Mouse (Mus musculus) layer of hippocampus, adult 2 months (tissue): ENCODE results near the gene Gm45785. TPM values are rescaled to one million over a fixed set of nuclear protein-coding genes. Genes with fewer than 3 reads are reported as not detected.

Experiments used
- DNase-seq, 2 experiments: peaks; one replicate each; pipeline ENCODE4 v3.0.0; 2022; ENCODE audit warnings: low spot score in 2 of 2
- H3K27ac ChIP-seq: fragments of 200-600 bp; 2 replicates; pipeline ENCODE4 v1.8.1; 2022
- H3K4me3 ChIP-seq: fragments of 200-600 bp; 2 replicates; pipeline ENCODE4 v1.8.1; 2022; ENCODE audit warnings: mild to moderate bottlenecking
- CTCF ChIP-seq: fragments of 200-600 bp; conservative IDR thresholded peaks from 2 replicates; pipeline ENCODE4 v1.8.1; 2022; ENCODE audit warnings: antibody characterized with exemption, mild to moderate bottlenecking, moderate library complexity
- total RNA-seq, 2 experiments: library from RNA; stranded (reverse); gene quantifications; 2 replicates each; pipeline ENCODE4 v1.2.3; 2021

The Gm45785 gene
- total RNA-seq, 2 experiments from 2014 or later: 1.8 TPM; not detected in 1

GRCm38 (mm10) chr7:140835758-140836087, 20.4 kb downstream of the Gm45785 start:
- no peak for DNase-seq
- peak overlapping the region; percentile 91 for H3K27ac ChIP-seq
- H3K4me3 ChIP-seq: no peak overlapping the region

GRCm38 (mm10) chr7:140834968-140835757, 21.0 kb downstream of the Gm45785 start, which contains the start of gene Urah:
TSS of gene Urah (plus strand) at chr7:140835018.
- TF ChIP-seq CTCF: no peak
- peak within 1 kb of the TSS; percentile 91 for H3K27ac ChIP-seq
- DNase-seq: no peak

More at GRCm38 (mm10) chr7:140835758-140836087, 20.4 kb downstream of the Gm45785 start:
- no peak for TF ChIP-seq CTCF

GRCm38 (mm10) chr7:140833341-140833740, 22.8 kb downstream of the Gm45785 start:
- DNase-seq: no peak
- Histone ChIP-seq H3K27ac (no peak overlapping the region), H3K4me3 (no peak overlapping the region)
- no peak for TF ChIP-seq CTCF

More at GRCm38 (mm10) chr7:140834968-140835757, 21.0 kb downstream of the Gm45785 start, which contains the start of gene Urah:
- H3K4me3 ChIP-seq: no peak within 1 kb of the TSS

GRCm38 (mm10) chr7:140831447-140831846, 24.7 kb downstream of the Gm45785 start:
- no peak for TF ChIP-seq CTCF
- H3K4me3 ChIP-seq: no peak overlapping the region
- no peak overlapping the region for H3K27ac ChIP-seq
- DNase-seq: no peak

- DNase-seq: peak; percentile 61 to 71
- Histone ChIP-seq H3K27ac (peak overlapping the region; percentile 93), H3K4me3 (peak overlapping the region; percentile 27; the same call in 1 of the 2 replicates)
- TF ChIP-seq CTCF: peak; percentile 81
These were observed 27.8 kb downstream of the Gm45785 start for GRCm38 (mm10) chr7:140828171-140828881.

- no peak for TF ChIP-seq CTCF
- DNase-seq: no peak
- H3K27ac ChIP-seq: no peak overlapping the region
- H3K4me3 ChIP-seq: no peak overlapping the region
These were observed 33.4 kb downstream of the Gm45785 start for GRCm38 (mm10) chr7:140822731-140823130.

GRCm38 (mm10) chr7:140821653-140822329, 34.3 kb downstream of the Gm45785 start, which contains the start of gene Zfp941:
TSS of gene Zfp941 (minus strand) at chr7:140822178.
- TF ChIP-seq CTCF: no peak
- Histone ChIP-seq H3K27ac (peak within 1 kb of the TSS; percentile 86), H3K4me3 (peak within 1 kb of the TSS; percentile 59)
- peak in 1 of 2 experiments; percentile 56 for DNase-seq

- TF ChIP-seq CTCF: no peak
- H3K27ac ChIP-seq: peak overlapping the region; percentile 86
- no peak for DNase-seq
- H3K4me3 ChIP-seq: peak overlapping the region; percentile 59
These were observed 34.9 kb downstream of the Gm45785 start for GRCm38 (mm10) chr7:140821305-140821652.

GRCm38 (mm10) chr7:140820173-140820572, 36.0 kb downstream of the Gm45785 start:
- H3K27ac ChIP-seq: no peak overlapping the region
- H3K4me3 ChIP-seq: no peak overlapping the region; the same call in 1 of the 2 replicates
- DNase-seq: no peak
- no peak for TF ChIP-seq CTCF

- H3K4me3 ChIP-seq: no peak overlapping the region
- no peak for DNase-seq
- TF ChIP-seq CTCF: no peak
- 0 out of 2 replicates have a peak overlapping the region, but pooled peaks have one; percentile 82 for H3K27ac ChIP-seq
These were observed 43.3 kb downstream of the Gm45785 start for GRCm38 (mm10) chr7:140812850-140813249.

- H3K27ac ChIP-seq: peak overlapping the region; percentile 82
- DNase-seq: no peak
- H3K4me3 ChIP-seq: no peak overlapping the region
- no peak for TF ChIP-seq CTCF
These were observed 44.4 kb downstream of the Gm45785 start for GRCm38 (mm10) chr7:140811714-140812113.

- peak; percentile 50 for TF ChIP-seq CTCF
- DNase-seq: no peak
- Histone ChIP-seq H3K27ac (peak overlapping the region; percentile 82; the same call in 1 of the 2 replicates), H3K4me3 (no peak overlapping the region)
These were observed 45.6 kb downstream of the Gm45785 start for GRCm38 (mm10) chr7:140810496-140810895.

- TF ChIP-seq CTCF: peak; percentile 86
- H3K4me3 ChIP-seq: no peak overlapping the region
- peak; percentile 53 to 71 for DNase-seq
- H3K27ac ChIP-seq: peak overlapping the region; percentile 59
These were observed 50.4 kb downstream of the Gm45785 start for GRCm38 (mm10) chr7:140805704-140806103.
